Mouse (Mus musculus): Measurements from ENCODE around the gene Atp13a3. TPM values are rescaled to one million over a fixed set of nuclear protein-coding genes. Genes with fewer than 3 reads are reported as not detected.
"Not testable (repeated sequence)": the region's sequence is repeated elsewhere in the genome, so short reads cannot be mapped to it uniquely, and the experiment has no call there.

Gene Atp13a3
- polyA plus RNA-seq, 1 experiment from 2014 or later, result 17.8 TPM

DNA sequence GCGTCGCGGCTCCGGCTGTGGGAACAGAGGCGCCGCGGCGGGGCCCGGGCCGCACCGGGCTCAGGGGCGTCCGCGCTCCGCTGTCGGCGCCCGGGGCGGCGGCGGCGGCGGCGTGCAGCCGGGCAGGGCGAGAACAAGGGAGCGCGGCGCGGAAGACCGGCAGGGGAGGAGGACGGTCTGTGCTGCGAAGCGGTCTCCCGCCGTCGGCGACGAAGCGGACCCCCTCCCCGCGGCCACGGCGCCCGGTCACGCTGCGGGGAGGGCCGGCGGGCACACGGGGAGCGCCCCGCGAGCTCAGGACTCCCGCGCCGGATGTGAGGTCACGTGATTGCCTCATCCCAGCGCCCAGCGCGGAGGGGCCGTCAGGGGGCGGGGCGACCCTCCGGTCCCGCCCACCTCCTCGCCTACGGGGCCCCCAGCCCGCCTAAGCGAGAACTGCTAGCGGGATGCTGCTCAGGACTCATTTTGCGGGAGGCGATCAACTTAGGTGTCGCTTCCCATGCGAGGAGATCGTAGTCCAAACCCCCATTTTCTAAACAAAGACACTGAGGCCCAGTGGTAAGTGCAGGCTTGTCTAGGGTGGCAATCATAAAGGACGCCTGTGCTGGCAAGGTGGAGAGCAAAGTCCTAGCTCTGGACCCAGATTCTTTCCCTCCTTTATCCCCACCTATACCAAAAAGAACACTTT lies 17.1 kb downstream of the Atp13a3 start:
- Histone ChIP-seq H3K4me3 (peak overlapping the region; percentile 90), H3K27ac (ENCODE audit: poor library complexity, severe bottlenecking) (peak overlapping the region; percentile 75), H3K27me3 (replicated peaks) (no peaks in the 10 kb centered on the region), H3K9ac (peak overlapping the region; percentile 94), H3K4me1 (replicated peaks) (peaks cover 30% of the 10 kb centered on the region), H3K9me3 (replicated peaks) (no peaks in the 10 kb centered on the region), H3K36me3 (peaks cover 10% of the 10 kb centered on the region), H3K4me2 (peak overlapping the region; percentile 95)
- WGBS, result 4% methylated on average over 74 of the region's 76 CpGs
- ATAC-seq (ENCODE audit: insufficient number of reproducible peaks, low FRiP score), result peak; percentile 95

DNA sequence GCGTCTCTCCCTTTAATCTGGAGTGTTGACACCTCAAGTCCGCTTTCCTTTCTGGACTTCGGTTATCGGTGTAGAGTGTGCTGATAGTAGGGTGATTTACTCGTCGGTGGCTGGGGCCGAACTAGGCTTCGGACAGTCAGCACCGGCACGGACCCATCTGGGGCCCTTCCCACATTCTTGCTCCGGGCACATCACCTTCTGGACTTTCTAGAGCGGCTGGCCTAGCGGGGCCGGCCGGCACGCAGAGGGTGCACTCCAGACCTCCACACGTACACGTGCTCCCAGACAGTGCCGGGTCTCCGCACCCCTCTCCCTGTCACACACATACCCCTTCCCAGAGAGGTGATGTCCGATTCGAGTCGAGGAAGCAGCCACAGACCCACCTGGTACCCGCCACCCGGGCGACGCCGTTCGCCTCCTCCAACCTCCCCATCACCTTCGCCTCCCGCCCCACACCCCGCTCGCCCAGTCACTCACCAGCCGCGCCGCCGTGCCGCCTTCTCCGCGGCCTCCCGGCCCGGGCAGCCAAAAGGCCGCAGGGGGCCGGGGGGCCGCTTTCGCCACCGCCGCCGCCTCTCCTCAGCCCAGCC lies 17.8 kb downstream of the Atp13a3 start:
- Histone ChIP-seq H3K27ac (ENCODE audit: poor library complexity, severe bottlenecking) (peak overlapping the region; percentile 75), H3K9ac (peak overlapping the region; percentile 94), H3K4me1 (replicated peaks) (peaks cover 30% of the 10 kb centered on the region), H3K36me3 (peaks cover 17% of the 10 kb centered on the region), H3K4me2 (peak overlapping the region; percentile 95), H3K27me3 (replicated peaks) (no peaks in the 10 kb centered on the region), H3K9me3 (replicated peaks) (no peaks in the 10 kb centered on the region), H3K4me3 (peak overlapping the region; percentile 90)
- WGBS, result under 1% methylated on average over 46 of the region's 49 CpGs
- ATAC-seq (ENCODE audit: insufficient number of reproducible peaks, low FRiP score), result peak; percentile 61

DNA sequence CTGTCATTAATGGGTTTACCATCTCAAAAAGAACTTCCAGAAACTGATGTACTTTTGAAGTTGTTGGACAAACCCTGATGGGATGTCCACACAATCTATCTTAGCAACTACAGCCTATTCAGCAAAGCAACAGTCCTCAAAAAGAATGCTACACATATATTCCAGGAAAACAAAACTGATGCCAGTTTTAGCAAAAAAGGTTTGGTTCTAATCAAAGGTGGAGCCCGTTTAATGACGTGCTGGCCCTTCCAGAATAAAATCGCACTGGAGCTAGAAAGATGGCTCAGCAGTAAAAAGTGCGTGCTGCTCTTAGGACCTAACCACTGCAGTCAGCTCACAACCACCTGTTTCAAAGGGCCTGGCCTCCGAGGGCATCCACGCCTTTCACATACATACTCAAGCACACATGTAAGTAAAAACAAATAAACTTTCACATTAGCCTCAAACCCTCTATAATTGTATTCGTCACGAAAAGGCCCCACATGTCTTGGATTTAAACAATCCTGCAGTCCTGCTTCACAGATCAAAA lies 18.8 kb downstream of the Atp13a3 start:
- H3K4me1 ChIP-seq (replicated peaks), result peaks cover 30% of the 10 kb centered on the region
- no peak for ATAC-seq (ENCODE audit: insufficient number of reproducible peaks, low FRiP score)
- no peaks in the 10 kb centered on the region for H3K9me3 ChIP-seq (replicated peaks)
- H3K27me3 ChIP-seq (replicated peaks), result no peaks in the 10 kb centered on the region
- peak overlapping the region; percentile 15; the same call in 1 of the 2 replicates for H3K4me3 ChIP-seq
- H3K36me3 ChIP-seq, result peaks cover 21% of the 10 kb centered on the region
- H3K27ac ChIP-seq (ENCODE audit: poor library complexity, severe bottlenecking), result no peak overlapping the region
- WGBS, result 75% methylated on average over 8 of the region's 8 CpGs
- no peak overlapping the region for H3K9ac ChIP-seq
- peak overlapping the region; percentile 48 for H3K4me2 ChIP-seq

DNA sequence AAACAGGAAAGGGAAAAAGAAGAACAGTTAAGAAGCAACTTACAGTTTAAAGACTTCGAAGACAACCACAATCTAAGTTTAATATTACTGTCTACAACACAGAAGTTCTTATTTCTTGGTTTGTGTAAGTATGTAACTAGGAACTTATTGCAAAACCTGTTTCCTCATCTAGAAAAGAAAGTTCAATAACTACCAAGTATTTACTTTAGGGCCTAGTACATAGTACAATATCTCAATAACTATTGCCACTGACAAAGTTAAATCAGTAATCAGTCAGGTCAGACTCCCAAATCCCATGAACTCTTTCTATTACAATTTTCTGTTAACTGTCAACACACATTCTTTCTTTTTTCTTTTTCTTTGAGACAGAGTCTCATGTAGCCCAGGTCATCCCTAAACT lies 20.2 kb downstream of the Atp13a3 start:
- no peak overlapping the region for H3K4me3 ChIP-seq
- no peaks in the 10 kb centered on the region for H3K9me3 ChIP-seq (replicated peaks)
- 87% methylated on average over 1 of the region's 1 CpGs for WGBS
- ATAC-seq (ENCODE audit: insufficient number of reproducible peaks, low FRiP score), result no peak
- H3K4me2 ChIP-seq, result no peak overlapping the region
- H3K27me3 ChIP-seq (replicated peaks), result no peaks in the 10 kb centered on the region
- H3K36me3 ChIP-seq, result peaks cover 21% of the 10 kb centered on the region
- no peak overlapping the region for H3K27ac ChIP-seq (ENCODE audit: poor library complexity, severe bottlenecking)
- no peak overlapping the region for H3K9ac ChIP-seq
- H3K4me1 ChIP-seq (replicated peaks), result peaks cover 29% of the 10 kb centered on the region

DNA sequence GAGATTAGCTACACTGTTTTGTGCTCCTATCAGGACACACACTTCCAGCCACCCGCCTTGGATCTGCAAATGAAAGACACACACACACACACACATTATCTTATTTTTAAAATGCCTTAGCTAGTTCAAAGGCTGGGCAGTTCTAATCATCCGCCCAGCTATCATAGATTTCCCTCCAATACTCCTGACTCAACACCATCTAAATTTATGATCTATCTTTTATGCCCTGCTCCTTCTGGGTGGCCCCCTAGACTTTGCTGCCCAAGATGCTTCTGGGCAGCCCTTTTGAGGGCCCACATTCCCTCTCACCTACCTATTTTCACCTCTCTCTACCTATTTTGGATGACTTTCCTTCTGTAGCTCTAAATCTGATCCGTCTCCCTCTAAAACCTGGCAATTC lies 29.5 kb downstream of the Atp13a3 start:
- Histone ChIP-seq H3K4me2 (no peak overlapping the region), H3K4me3 (no peak overlapping the region), H3K4me1 (replicated peaks) (peaks cover 11% of the 10 kb centered on the region), H3K9me3 (replicated peaks) (no peaks in the 10 kb centered on the region), H3K27ac (ENCODE audit: poor library complexity, severe bottlenecking) (no peak overlapping the region), H3K27me3 (replicated peaks) (no peaks in the 10 kb centered on the region), H3K36me3 (peaks cover 3% of the 10 kb centered on the region; the same call in 1 of the 2 replicates), H3K9ac (no peak overlapping the region)
- ATAC-seq (ENCODE audit: insufficient number of reproducible peaks, low FRiP score), result no peak
- 56% methylated on average over 3 of the region's 3 CpGs for WGBS

DNA sequence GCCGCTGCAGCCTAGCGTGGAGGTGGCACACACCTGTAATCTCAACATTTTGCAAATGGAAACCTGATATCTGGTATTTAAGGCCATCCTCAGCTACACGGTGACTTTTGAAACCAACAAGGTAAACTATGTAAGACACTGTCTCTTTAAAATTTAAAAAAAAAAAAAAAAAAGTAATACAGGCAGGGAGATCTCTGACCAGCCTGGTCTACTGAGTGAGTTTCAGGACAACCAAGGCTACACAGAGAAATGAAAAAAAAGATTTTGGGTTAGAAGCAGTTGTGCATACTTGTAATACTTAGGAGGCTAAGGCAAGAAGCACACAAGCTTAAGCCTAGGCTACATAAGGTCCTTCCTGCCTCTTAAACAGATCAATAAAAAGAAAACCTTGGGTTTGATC lies 30.8 kb downstream of the Atp13a3 start:
- Histone ChIP-seq H3K4me2 (no peak overlapping the region), H3K4me3 (no peak overlapping the region), H3K9me3 (replicated peaks) (no peaks in the 10 kb centered on the region), H3K27ac (ENCODE audit: poor library complexity, severe bottlenecking) (no peak overlapping the region), H3K27me3 (replicated peaks) (no peaks in the 10 kb centered on the region), H3K36me3 (no peaks in the 10 kb centered on the region), H3K9ac (no peak overlapping the region), H3K4me1 (replicated peaks) (peaks cover 11% of the 10 kb centered on the region)
- ATAC-seq (ENCODE audit: insufficient number of reproducible peaks, low FRiP score), result no peak
- 92% methylated on average over 3 of the region's 3 CpGs for WGBS

DNA sequence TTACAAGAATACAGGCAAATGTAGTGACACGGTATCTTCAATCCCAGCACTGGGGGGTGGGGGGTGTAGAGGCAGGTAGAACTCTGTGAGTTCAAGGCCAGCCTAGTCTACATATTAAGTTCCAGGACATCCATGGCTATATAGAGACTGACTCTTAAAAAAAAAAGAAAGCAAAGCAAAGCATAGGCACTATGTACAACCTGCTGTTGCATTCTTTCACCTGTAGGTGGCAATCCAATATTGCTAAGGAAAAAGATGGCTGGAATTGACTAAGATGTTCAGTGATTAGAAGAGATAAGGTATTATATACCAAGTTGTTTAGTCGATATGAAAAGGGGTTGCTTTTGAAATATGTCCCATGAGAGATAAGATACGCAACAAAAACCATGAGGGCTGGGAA lies 31.5 kb downstream of the Atp13a3 start:
- WGBS, result 64% methylated on average over 3 of the region's 3 CpGs
- no peak for ATAC-seq (ENCODE audit: insufficient number of reproducible peaks, low FRiP score)
- Histone ChIP-seq H3K4me3 (no peak overlapping the region), H3K4me2 (no peak overlapping the region), H3K27ac (ENCODE audit: poor library complexity, severe bottlenecking) (no peak overlapping the region), H3K27me3 (replicated peaks) (no peaks in the 10 kb centered on the region), H3K9ac (no peak overlapping the region), H3K9me3 (replicated peaks) (no peaks in the 10 kb centered on the region), H3K36me3 (no peaks in the 10 kb centered on the region), H3K4me1 (replicated peaks) (peaks cover 7% of the 10 kb centered on the region)

DNA sequence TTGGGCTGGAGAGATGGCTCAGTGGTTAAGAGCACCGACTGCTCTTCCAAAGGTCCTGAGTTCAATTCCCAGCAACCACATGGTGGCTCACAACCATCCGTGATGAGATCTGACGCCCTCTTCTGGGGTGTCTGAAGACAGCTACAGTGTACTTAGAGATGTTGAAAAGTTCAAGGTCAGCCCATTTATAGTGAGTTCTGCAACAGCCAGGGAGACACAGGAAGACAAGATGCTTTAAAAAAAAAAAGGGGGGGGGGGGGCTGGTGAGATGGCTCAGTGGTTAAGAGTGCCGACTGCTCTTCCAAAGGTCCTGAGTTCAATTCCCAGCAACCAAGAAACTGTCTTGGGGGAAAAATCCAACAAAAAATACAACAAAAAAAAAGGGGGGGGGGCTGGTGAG lies 32.5 kb downstream of the Atp13a3 start:
- not testable (repeated sequence) for H3K27me3 ChIP-seq (replicated peaks); H3K4me3 ChIP-seq; H3K9me3 ChIP-seq (replicated peaks); ATAC-seq (ENCODE audit: insufficient number of reproducible peaks, low FRiP score); H3K4me2 ChIP-seq; H3K4me1 ChIP-seq (replicated peaks); H3K27ac ChIP-seq (ENCODE audit: poor library complexity, severe bottlenecking); H3K36me3 ChIP-seq; H3K9ac ChIP-seq
- WGBS, result 87% methylated on average over 4 of the region's 4 CpGs

DNA sequence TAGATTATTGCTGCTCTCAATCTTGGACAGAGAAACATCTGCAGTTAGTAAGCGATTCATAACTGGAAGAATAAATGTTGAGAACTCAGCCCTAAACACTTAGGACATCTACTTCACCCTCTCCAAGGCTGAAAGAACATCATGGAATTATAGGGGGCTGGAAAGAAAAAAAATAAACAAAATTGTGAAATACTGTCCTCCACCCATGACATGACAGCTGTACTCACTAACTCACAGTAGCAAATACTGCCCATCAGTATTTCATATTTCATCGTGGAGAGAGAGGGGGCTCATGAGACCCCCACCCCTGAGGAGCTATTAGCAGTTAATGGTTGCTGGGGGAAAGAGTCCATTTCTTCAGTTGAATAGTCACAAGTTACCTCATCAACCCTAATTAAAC lies 38.4 kb downstream of the Atp13a3 start:
- ATAC-seq (ENCODE audit: insufficient number of reproducible peaks, low FRiP score), result no peak
- H3K27ac ChIP-seq (ENCODE audit: poor library complexity, severe bottlenecking), result no peak overlapping the region
- H3K4me3 ChIP-seq, result no peak overlapping the region
- H3K4me1 ChIP-seq (replicated peaks), result 0 out of 2 replicates have a peak, but pooled peaks cover 2% of the 10 kb centered on the region
- H3K36me3 ChIP-seq, result peaks cover 7% of the 10 kb centered on the region
- H3K27me3 ChIP-seq (replicated peaks), result no peaks in the 10 kb centered on the region
- H3K4me2 ChIP-seq, result no peak overlapping the region
- no peaks in the 10 kb centered on the region for H3K9me3 ChIP-seq (replicated peaks)
- H3K9ac ChIP-seq, result no peak overlapping the region
- WGBS, result 81% methylated on average over 2 of the region's 2 CpGs

DNA sequence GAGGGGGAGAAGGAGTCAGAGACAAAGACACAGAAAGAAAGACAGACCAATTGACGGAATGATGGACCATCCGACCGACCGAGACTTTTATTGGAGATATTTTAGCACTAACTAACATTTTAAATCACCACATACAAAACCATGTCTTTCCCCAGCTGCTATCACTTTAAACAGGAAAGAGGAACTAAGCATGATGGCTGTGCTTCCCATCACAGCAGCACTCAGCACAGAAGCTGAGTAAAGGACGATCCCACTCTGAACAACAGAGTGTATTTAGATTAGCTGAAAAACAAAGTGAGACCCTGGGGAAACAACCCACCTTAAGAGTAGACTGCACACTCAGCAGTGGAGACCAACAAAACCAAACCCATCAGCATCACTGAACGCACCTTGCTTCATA lies 41.2 kb downstream of the Atp13a3 start:
- H3K4me1 ChIP-seq (replicated peaks), result 0 out of 2 replicates have a peak, but pooled peaks cover 2% of the 10 kb centered on the region
- H3K27me3 ChIP-seq (replicated peaks), result no peaks in the 10 kb centered on the region
- no peak overlapping the region for H3K4me3 ChIP-seq
- no peak for ATAC-seq (ENCODE audit: insufficient number of reproducible peaks, low FRiP score)
- H3K27ac ChIP-seq (ENCODE audit: poor library complexity, severe bottlenecking), result no peak overlapping the region
- no peaks in the 10 kb centered on the region for H3K9me3 ChIP-seq (replicated peaks)
- H3K4me2 ChIP-seq, result no peak overlapping the region
- WGBS, result 84% methylated on average over 6 of the region's 6 CpGs
- H3K9ac ChIP-seq, result no peak overlapping the region
- H3K36me3 ChIP-seq, result peaks cover 7% of the 10 kb centered on the region

DNA sequence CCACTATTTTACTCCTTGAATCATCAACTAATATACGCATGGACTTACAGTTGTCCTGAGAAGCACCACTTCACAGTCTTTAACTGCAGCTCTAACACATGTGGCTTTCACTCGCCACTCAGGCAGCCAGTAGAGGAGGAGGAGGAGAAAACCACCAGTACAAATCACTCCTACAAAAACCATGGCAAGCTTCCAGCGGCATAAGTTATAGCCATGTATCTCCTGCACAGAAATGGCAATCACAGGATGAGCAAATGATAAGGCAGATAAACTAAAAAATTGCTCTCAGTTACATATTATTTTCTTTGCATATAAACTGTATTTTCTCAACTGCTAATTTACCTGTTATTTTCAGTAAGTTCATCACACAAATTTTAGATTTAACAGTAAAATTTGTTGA lies 43.2 kb downstream of the Atp13a3 start:
- H3K9ac ChIP-seq, result no peak overlapping the region
- no peaks in the 10 kb centered on the region for H3K4me1 ChIP-seq (replicated peaks)
- H3K27ac ChIP-seq (ENCODE audit: poor library complexity, severe bottlenecking), result no peak overlapping the region
- no peak overlapping the region for H3K4me2 ChIP-seq
- H3K36me3 ChIP-seq, result peaks cover 7% of the 10 kb centered on the region
- no peak for ATAC-seq (ENCODE audit: insufficient number of reproducible peaks, low FRiP score)
- no peaks in the 10 kb centered on the region for H3K9me3 ChIP-seq (replicated peaks)
- no peaks in the 10 kb centered on the region for H3K27me3 ChIP-seq (replicated peaks)
- H3K4me3 ChIP-seq, result no peak overlapping the region
- 78% methylated on average over 3 of the region's 3 CpGs for WGBS
